Mouse (Mus musculus): ENCODE measurements around the gene Tpsg1.

DNA sequence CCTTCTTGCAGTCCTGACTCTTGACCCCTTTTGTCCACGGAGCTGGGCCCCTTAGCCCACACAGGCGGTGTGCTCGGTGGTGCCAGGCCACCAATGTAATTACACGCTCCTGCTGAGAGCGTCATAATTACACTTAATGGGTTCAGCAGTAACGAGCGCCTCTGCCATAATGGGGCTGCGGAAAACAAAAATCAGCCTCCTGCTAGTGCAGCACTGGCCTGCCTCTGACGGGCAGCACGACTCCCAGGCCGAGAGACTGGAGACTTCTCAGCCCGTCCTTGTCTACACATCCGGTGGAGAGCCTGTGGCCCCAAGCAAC, 29.4 kb downstream of the Tpsg1 start:
- TF ChIP-seq CTCF (IDR thresholded peaks at IDR 0.05; ENCODE audit: control insufficient read depth, insufficient read depth, low read length) (no peak), POLR2A (IDR thresholded peaks at IDR 0.05; ENCODE audit: borderline replicate concordance, control insufficient read depth, low read depth, low read length) (no peak)
